Mouse (Mus musculus): ENCODE results near the gene Cdyl.

DNA sequence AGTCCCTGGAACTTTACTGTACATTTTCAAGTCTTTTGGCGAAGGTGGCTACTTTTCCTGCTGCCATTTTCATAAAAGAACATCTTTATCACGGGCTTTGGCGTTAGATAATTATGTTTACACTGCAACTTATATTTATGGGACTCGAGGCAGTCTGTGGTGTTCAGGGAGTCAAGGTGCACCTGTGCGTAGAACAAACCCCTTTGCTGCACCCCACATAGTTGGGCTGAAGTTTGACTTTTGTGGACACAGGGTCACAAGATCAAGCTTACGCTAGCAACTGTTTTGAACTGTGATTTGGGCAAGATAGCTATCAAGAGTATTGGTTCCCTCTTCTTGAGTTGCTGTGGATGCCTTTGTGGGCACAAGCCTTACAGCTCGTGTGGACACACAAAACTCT is 140.6 kb downstream of the Cdyl start:
- TF ChIP-seq POLR2A (IDR thresholded peaks at IDR 0.05; ENCODE audit: low read depth, low read length) (no peak), CTCF (IDR thresholded peaks at IDR 0.05; ENCODE audit: extremely low read depth, insufficient read length, insufficient replicate concordance, low read depth, low read length) (no peak)
